Mouse (Mus musculus) adrenal gland, postnatal 4 days (tissue): ENCODE data around the gene 2010109A12Rik. TPM values are rescaled to one million over a fixed set of nuclear protein-coding genes. Genes with fewer than 3 reads are reported as not detected.

ENCODE experiments used
- DNase-seq, 2 experiments: peaks; one replicate each; pipeline ENCODE4 v3.0.0; 2021 to 2022; ENCODE audit warnings: low spot score in 2 of 2, mixed read lengths in 2 of 2
- total RNA-seq, 2 experiments: library from RNA; stranded (reverse); gene quantifications; 2 replicates each; pipeline ENCODE4 v1.2.3; 2021

Gene 2010109A12Rik
- total RNA-seq, 2 experiments from 2014 or later, result 1.6 to 2.0 TPM

GRCm38 (mm10) chr5:93229527-93229926 lies 23.2 kb downstream of the 2010109A12Rik start:
- DNase-seq, result no peak

GRCm38 (mm10) chr5:93231721-93232120 lies 25.4 kb downstream of the 2010109A12Rik start:
- DNase-seq, result no peak

- DNase-seq, result no peak
These were observed 26.5 kb downstream of the 2010109A12Rik start for GRCm38 (mm10) chr5:93232838-93233237.

DNA sequence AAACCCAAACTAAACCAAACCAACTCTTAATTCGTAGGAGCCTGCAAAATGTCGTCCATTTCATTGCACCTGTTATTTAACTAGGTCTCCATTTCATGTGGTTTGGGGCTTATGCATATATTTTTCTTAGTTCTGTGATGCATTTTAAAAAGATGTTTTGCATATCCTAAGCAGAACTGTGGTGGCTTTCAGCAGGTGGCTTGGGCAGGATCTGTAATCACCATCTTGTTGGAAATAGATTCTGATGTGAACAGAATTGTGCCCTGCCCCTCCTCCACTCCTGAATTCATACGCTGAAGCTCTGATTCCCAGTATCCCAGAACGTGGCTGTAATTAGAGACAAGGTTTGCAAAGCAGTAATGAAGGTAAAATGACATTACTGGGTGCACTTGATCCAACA lies 27.8 kb downstream of the 2010109A12Rik start:
- DNase-seq, result no peak

- DNase-seq, result no peak
These were observed 28.3 kb downstream of the 2010109A12Rik start for GRCm38 (mm10) chr5:93234605-93235004.

GRCm38 (mm10) chr5:93235888-93236287 lies 29.6 kb downstream of the 2010109A12Rik start:
- DNase-seq, result no peak

DNA sequence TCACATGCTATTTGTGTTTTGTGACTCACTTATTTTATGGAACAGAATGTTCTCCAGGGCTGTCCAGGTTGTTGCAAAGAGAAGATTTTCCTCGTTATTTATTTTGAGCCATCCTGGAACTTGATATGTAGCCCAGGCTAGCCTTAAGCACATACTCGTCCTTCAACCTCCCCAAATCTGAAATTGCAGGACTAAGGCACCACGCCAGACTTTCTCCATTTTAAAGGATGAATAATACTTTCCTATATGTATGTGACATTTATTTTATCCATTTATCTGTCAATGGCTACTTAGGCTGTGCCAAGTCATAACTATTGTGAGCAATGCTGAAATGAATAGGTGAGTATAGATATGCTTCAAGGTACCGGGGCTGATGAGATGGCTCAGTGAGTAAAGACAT lies 30.2 kb downstream of the 2010109A12Rik start:
- DNase-seq, result no peak

DNA sequence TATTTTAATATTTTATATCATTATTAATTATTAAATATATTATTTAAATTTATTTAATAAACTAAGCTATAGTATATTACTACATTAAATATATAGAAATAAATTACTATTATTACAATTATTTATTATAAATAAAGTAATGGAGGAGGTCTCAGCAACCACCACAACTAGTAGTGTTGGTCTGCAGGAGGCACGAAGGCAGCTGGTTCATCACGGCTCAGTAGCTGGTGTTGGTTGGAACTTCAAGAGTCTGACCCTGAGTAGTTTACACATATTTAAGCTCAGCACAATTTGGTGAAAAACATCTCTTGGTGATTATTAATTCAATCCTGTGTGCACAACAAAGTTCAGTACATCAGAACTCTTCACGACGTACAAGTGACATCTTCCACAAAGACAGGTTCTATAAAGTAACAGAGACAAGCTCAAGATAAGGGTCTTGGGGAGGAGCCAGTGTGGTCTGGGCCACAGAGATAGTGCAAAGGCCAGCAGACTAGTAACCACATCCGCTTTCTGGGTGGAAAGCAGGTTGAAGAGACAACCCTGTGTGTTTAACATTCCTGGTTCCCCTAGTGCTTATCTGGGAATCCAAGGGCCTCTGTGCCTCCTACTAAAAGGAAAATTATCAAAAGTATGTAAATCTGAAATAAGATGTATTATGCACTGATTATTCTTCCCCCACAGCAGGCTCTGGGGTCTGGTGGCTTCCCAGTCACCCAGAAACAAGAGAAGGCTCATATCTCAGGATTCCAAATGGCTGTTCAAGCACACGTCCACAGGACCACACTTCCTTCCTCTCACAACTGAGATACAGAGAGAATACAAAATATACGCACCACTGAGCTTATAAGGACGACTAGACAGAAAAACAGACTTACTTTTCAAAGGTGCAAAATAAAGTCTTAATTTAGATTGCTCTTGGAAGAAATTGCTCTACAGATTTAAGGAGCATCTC lies 33.5 kb downstream of the 2010109A12Rik start:
- DNase-seq, result no peak

GRCm38 (mm10) chr5:93245280-93245679 lies 39.0 kb downstream of the 2010109A12Rik start:
- no peak for DNase-seq

DNA sequence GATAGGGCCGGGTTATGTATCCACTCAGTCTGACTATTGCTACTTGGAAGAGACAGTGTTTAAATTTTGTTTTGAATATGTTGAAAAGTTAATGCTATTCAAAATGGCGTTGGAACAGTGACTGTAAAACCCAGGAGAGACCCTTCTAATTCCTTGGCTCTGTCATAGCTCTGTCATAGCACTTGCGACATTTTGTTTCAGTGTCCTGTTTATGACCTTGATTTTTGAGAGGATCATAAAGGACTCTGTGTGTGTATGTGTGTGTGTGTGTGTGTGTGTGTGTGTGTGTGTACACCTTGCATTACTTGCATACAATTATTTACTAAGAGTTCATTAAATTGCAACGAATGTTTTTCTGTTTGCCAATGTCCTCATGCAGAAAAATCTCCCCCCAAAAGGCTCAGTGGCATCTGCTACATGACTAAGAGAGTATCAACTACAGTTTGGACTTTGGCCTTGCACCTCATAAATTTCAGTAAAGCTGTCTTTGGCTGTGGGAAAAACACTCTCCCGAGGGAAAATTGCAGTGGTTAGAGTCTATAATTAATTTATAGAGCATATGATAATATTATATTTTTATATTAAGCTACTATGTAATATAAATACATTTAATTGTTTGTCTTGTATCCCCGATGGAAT lies 43.7 kb downstream of the 2010109A12Rik start:
- DNase-seq, result no peak

DNA sequence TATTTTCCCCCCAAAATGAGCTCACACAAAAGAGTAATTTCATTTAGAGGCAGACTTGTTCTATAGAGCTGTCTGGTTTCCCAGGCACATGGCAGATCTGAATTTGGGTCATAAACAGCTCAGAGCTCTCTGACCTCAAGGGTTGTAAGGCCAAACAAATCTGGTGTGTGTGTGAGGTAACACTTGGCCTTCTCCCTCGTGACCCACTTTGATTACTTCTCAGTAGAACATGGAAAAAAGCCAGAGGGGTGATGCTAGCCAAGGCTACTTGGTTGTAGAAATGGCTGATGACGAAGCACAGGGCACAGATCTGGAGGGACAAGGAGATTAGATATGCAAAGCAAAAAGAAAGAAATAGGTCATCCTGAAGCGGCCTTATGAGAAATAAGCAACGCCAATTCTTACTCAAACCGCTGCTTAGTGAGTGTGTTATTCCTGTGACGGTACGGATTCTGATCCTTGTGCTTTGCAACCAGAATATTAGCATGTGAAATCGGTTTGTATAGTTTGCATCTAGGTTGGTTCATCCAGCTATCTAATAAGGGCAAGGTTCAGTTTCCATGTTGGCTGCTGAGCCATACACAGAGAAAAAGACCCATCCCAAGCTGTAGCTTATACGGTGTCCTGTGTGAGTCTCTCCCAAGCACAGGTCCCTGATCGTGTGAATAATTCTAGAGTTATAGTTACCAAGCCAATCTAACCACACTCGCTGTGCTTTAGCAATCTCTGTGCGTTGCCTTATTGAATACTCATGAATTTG lies 44.9 kb downstream of the 2010109A12Rik start:
- DNase-seq, result peak; percentile 5 to 18

DNA sequence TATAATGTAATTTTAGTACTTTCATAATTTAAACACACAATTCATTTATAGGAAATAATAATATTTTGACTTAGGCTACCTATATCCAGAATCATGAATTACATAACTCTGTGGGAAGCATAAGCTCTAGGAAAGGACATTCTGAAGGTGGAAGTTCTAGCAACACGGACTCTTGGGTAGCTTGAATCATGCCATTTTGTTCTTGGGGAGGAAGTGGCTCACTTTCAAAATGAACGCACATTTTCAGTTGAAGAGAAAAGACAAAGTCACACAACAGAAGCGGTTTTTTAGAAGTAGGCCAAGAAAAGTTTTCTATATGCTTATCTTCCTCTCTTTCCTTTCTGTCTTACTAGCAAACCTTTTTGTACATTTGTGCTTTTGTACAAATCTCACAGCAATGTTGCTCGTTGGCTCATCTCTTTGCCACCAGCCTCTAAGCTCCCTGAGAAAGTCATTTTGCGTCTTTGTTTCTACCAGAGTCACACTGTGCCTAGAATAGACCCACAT lies 49.5 kb downstream of the 2010109A12Rik start:
- DNase-seq, result no peak

DNA sequence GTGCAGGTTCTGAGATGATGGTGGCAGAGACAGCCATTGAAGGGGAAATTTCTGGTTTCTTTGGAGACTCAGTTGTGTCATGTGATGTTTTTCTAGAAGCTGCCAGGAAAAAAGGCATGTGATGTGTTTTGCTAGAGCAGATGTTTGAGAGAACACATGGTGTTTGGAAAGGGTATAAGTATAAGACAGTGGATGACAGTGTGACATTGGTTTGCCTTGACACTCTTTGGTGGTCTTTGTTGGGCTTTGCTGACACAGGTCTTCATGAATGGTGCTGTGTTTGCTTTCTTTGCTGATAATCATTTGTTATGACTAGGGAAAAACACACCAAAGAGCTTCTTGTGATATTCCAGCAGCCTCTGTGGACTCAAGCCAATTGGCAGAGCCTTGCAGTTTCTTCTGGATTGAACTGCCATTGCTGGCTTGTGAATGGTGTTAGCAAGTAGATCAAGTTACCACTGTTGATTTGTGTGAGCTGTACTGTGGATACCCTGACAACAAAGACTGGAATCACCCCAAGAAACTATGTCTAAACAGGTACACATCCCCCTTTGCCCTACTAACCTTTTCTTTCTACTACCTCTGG lies 50.6 kb downstream of the 2010109A12Rik start:
- DNase-seq, result no peak

DNA sequence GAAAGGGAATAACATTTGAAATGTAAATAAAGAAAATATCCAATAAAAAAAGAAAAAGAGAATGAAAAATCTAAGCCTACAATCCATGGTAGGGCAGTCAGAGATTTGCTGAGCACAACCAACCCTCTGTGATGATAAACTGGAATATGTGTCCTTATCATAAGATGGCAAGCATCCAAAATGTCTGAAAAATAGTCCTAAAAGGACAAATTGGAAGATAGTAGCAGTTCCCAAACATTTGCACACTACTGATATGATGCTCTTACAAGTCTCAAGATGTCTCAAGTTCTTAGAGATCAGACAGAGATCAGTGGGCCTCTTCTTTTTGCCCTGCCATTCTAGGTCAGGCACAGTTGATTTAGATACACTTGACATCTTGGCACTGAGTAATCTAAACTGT lies 53.0 kb downstream of the 2010109A12Rik start:
- no peak for DNase-seq

- DNase-seq, result no peak
These were observed 54.7 kb downstream of the 2010109A12Rik start for GRCm38 (mm10) chr5:93260983-93261382.

- DNase-seq, result no peak
These were observed 56.4 kb downstream of the 2010109A12Rik start for GRCm38 (mm10) chr5:93262751-93263150.

Other genes starting within 250 kb of the 2010109A12Rik start
- under 1 TPM; 0.85 to 0.90 TPM for gene Sowahb, start 161.5 kb upstream of the 2010109A12Rik start, total RNA-seq
- 100 to 1,000 TPM; 114 to 144 TPM for gene Sept11, start 113.1 kb upstream of the 2010109A12Rik start, total RNA-seq
- 100 to 1,000 TPM; 203 to 219 TPM for gene Ccni, start within 50 bp of the 2010109A12Rik start, total RNA-seq
- gene Ccng2, start 60.7 kb downstream of the 2010109A12Rik start, total RNA-seq, result 10 to 100 TPM; 38.9 to 40.1 TPM